Mouse (Mus musculus) embryo, embryonic 11 days (tissue): ENCODE measurements around the gene 0610037L13Rik.
A peak's percentile ranks its signal among the peaks of the same experiment; 100 is the strongest.

Experiments used
- DNase-seq: peaks from one replicate; pipeline ENCODE4 v3.0.0-alpha.2; 2015

Gene 0610037L13Rik

GRCm38 (mm10) chr4:107921152-107921695, 31.6 kb downstream of the 0610037L13Rik start:
- no peak for DNase-seq

GRCm38 (mm10) chr4:107921952-107922351, 32.3 kb downstream of the 0610037L13Rik start:
- DNase-seq, result no peak

- DNase-seq, result peak; percentile 98
Observed at GRCm38 (mm10) chr4:107923145-107923802, 33.7 kb downstream of the 0610037L13Rik start, which contains the start of gene Cpt2. Gene Cpt2, minus strand, starts transcription at chr4:107923610.

- DNase-seq, result no peak
Observed at GRCm38 (mm10) chr4:107923803-107924194, 34.2 kb downstream of the 0610037L13Rik start.

GRCm38 (mm10) chr4:107928269-107928668, 38.7 kb downstream of the 0610037L13Rik start:
- DNase-seq, result no peak

- DNase-seq, result no peak
Observed at GRCm38 (mm10) chr4:107928726-107929125, 39.1 kb downstream of the 0610037L13Rik start.

GRCm38 (mm10) chr4:107931453-107931852, 41.8 kb downstream of the 0610037L13Rik start:
- no peak for DNase-seq

GRCm38 (mm10) chr4:107933239-107933638, 43.6 kb downstream of the 0610037L13Rik start:
- DNase-seq, result no peak

GRCm38 (mm10) chr4:107935254-107935653, 45.6 kb downstream of the 0610037L13Rik start:
- no peak for DNase-seq

GRCm38 (mm10) chr4:107937338-107937737, 47.7 kb downstream of the 0610037L13Rik start:
- DNase-seq, result peak; percentile 83

GRCm38 (mm10) chr4:107938124-107938523, 48.5 kb downstream of the 0610037L13Rik start:
- DNase-seq, result no peak

- DNase-seq, result no peak
Observed at GRCm38 (mm10) chr4:107942741-107943140, 53.1 kb downstream of the 0610037L13Rik start.

- DNase-seq, result no peak
Observed at GRCm38 (mm10) chr4:107944141-107944540, 54.5 kb downstream of the 0610037L13Rik start.
